Mouse (Mus musculus): ENCODE results near the gene Brms1l.

Gene Brms1l

GRCm38 (mm10) chr12:55867738-55868137 lies 31.6 kb downstream of the Brms1l start:
- DNase-seq = no peak

- no peak for DNase-seq
Measured at GRCm38 (mm10) chr12:55869622-55870322, 33.6 kb downstream of the Brms1l start.

GRCm38 (mm10) chr12:55885449-55885848 lies 49.3 kb downstream of the Brms1l start:
- DNase-seq = no peak

GRCm38 (mm10) chr12:55888570-55888969 lies 52.4 kb downstream of the Brms1l start:
- DNase-seq = no peak

- DNase-seq = no peak
Measured at GRCm38 (mm10) chr12:55904801-55905200, 68.7 kb downstream of the Brms1l start.

- no peak for DNase-seq
Measured at GRCm38 (mm10) chr12:55912138-55912537, 76.0 kb downstream of the Brms1l start.

- no peak for DNase-seq
Measured at GRCm38 (mm10) chr12:55913201-55913600, 77.1 kb downstream of the Brms1l start.

GRCm38 (mm10) chr12:55916250-55916649 lies 80.1 kb downstream of the Brms1l start:
- DNase-seq = no peak

GRCm38 (mm10) chr12:55917020-55917419 lies 80.9 kb downstream of the Brms1l start:
- DNase-seq = no peak
